Mouse (Mus musculus): ENCODE results near the gene Cox4i2.

Gene Cox4i2

DNA sequence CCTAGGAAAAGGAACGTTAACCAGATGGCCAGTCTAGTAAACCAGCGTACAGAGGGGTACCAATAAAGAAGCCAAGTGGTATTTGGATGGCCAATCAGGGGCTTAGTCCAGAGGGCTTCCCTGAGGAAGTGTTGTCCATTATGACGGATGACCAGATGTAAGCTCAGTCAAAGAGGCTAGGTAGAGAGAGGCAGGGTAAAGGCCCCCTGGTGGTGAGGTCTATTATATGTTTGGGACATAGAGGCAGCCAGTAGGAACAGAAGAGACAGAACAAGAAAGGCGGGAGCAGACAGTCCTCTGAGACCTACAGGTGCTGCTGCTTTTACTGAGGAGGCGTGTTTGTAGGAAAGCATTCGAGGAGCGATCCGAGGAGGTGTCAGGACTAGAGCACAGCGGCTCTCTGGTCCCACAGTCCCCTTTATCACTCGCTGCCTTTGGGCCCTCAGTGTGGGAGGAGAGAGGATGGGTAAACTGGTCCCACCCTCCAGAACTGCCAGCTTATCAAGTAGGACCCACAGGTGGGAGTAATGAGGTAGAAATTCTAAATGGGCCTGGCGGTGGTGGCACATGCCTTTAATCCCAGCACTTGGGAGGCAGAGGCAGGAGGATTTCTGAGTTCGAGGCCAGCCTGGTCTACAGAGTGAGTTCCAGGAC, 13.8 kb downstream of the Cox4i2 start:
- no peak for DNase-seq (ENCODE audit: low read depth, low spot score)

DNA sequence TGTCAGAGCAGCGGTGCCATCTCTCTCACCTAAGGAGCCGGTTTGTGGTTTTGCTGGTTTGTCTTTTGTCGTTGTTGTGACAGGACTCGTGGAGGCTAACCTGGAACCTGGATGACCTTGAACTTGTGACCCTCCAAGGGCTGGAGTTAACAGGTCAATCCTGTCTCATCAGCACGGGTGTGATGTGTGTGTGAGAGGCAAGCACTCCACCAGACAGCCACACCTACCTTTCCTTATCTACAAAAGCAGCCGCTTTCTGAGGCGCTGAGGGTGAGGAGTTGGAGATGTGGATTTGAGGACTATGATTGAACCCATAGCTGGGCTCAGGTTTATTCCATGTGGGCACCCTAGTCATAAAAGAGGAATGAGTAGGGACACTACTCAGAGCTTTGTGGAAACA, 15.7 kb downstream of the Cox4i2 start:
- no peak for DNase-seq (ENCODE audit: low read depth, low spot score)

DNA sequence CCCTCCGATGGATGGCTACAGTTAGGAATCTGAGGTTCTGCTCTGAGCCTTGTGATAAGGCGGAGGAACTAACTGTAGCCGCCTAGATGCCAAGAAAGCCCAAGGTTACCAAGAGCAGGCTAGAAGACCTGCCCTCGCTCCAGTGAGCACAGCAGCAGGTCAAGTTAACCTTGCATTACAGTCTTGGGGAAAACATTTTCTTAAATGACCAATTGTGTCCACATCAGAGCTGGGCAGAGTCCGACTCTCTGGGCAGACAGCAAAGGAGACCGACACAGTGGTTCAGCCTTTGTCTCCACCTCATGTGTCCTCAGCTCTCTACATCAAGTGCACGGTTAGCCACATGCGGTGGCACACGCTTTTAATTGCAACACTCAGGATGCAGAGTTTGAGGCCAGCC, 17.6 kb downstream of the Cox4i2 start:
- no peak for DNase-seq (ENCODE audit: low read depth, low spot score)

DNA sequence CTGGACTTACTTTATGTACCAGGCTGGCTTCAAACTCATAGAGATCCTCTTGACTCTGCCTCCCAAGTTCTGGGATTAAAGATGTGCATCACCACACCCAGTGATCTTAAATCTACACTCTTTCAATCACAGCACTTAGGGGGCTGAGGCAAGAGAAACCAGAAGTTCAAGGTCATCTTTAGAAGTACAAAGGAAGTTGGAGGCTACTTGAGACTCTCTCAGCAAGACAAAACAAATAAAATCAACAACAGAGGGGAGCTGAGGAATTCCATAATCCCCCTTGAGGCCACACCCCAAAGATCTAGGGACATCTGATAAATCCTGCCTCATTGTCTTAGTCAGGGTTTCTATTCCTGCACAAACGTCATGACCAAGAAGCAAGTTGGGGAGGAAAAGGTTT, 18.3 kb downstream of the Cox4i2 start:
- DNase-seq (ENCODE audit: low read depth, low spot score): no peak

DNA sequence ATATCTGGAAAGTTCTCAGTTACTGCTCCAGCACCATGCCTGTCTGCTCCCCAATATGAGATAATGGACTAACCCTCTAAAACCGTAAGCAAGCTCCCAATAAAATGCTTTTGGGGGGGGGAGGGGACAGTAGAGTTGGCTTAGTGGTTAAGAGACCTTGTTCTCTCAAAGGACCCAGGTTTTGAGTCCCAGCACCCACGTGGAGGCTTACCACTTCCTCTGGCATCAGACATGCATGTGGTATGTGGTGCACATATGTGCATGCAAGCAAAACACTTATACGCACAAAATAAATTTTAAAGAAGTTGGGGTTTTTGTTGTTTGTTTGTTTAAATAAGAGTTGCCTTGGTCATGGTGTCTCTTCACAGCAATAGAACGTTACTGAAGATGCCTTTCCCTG, 21.4 kb downstream of the Cox4i2 start:
- no peak for DNase-seq (ENCODE audit: low read depth, low spot score)

DNA sequence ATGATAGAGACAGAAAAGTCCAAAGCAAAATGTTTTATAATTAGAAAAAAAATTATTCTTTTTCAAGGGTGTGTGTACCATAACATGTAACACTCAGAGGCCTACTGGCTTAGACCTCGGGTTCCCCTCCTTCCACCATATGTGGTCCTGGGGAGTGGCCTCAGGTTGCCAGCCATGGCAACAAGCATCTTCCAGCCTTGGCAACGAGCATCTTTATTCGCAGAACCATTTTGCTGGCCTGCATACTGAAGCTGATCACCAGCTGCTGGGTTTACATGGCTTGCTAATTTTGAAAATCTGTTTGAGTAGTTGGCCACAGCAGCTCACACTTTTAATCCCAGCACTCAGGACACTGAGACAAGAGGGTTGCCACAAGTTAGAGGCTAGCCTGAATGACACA, 22.0 kb downstream of the Cox4i2 start:
- DNase-seq (ENCODE audit: low read depth, low spot score): no peak

DNA sequence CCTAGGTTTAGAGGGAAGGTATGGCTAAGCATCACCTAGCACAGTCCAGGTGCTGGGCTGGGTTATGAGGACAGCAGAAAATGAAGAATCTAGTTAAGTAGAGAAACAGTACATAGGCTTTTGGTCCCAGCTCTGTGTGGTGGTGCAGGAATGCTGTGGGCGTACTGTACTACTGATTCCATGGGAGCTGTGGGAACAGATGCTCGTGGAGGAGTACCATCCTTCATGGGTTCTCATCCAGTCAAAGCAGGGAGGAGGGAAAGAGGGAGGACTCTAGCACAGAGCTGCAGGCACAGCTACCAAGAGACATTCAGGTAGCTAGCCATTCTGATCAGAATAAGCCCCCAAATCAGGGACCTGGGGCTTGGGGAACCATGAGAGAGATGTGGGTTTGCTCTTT, 22.5 kb downstream of the Cox4i2 start:
- no peak for DNase-seq (ENCODE audit: low read depth, low spot score)

GRCm38 (mm10) chr2:152777081-152777480, 23.1 kb downstream of the Cox4i2 start:
- no peak for DNase-seq (ENCODE audit: low read depth, low spot score)

DNA sequence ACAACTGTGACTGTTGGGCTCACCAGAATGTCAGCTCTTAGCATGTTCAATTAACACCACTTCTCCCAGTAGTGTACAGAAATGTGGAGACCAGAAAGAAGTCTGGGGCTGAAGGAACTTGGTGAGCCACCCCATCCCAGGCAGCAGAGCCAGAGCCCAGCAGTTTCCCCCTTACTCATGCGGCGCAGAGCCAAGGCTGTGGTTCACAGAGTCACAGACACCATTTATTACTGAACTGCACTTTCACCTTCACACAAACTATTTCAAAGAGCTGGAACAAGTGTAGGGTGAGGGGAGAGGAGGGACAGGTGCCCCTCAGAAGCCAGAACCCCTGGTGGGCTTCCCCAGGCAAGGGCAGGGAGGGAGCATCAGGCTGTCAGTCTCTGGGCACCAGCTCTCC, 26.5 kb downstream of the Cox4i2 start:
- DNase-seq (ENCODE audit: low read depth, low spot score): no peak

- no peak for DNase-seq (ENCODE audit: low read depth, low spot score)
Observed at GRCm38 (mm10) chr2:152781031-152781711, 27.2 kb downstream of the Cox4i2 start.

DNA sequence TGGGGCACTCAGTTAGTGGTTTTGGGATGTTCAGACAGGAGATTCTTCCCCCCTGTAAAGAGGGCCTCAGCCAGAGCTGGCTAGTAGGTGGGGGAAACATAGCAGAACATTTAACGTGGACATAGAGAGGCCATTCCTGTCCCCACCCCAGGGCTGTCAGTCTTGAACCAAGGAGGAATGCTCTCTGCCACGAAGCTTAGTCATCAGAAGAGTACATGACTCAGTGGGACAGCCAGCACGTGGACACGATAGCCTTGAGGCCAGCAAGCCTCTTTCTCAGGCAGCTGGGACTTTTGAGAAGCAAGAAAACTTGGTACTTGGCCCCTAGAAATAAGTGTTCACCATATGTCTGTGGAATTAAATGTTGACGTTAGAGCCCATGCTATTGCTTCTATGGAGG, 28.7 kb downstream of the Cox4i2 start:
- DNase-seq (ENCODE audit: low read depth, low spot score): no peak

GRCm38 (mm10) chr2:152783241-152783640, 29.3 kb downstream of the Cox4i2 start:
- DNase-seq (ENCODE audit: low read depth, low spot score): no peak

DNA sequence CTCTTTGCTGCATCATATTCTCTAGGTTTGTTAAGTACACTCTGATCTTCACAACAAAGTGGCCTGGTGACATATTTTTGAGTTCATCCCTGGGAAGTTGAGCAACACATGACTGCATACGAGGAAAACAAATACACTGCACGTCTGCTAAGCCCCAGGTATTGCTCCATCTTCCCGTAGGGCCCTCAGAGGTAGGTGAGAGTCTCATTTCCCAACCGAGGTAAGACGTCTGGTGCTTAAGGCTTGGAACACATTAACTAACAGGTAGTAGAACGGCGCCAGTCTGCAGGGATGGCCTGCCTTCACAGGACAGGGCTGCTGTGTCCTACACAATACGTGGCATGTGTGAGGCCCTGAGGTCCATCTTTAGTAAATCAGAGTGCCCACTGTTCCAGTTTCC, 30.7 kb downstream of the Cox4i2 start:
- DNase-seq (ENCODE audit: low read depth, low spot score): no peak

GRCm38 (mm10) chr2:152785446-152786350, 31.7 kb downstream of the Cox4i2 start:
- peak; percentile 80 for DNase-seq (ENCODE audit: low read depth, low spot score)

DNA sequence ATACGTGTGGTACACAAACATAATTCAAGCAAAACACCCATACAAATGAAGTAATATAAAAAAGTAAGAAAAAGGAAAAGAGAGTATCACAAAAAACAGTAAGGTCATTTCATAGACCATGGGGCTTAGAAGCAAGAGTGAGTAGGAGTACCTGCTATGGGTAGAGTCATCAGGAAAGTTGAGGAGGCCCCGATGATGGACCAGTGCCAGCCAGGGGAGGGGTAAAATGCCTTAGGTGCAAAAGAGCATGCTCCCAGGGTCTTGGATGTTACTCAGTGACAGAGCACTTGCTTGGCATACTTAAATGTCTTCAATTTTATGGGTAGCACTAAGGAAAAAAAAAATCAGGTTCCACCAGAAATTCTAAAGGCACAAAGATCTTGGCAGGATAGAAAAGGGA, 33.2 kb downstream of the Cox4i2 start:
- no peak for DNase-seq (ENCODE audit: low read depth, low spot score)

DNA sequence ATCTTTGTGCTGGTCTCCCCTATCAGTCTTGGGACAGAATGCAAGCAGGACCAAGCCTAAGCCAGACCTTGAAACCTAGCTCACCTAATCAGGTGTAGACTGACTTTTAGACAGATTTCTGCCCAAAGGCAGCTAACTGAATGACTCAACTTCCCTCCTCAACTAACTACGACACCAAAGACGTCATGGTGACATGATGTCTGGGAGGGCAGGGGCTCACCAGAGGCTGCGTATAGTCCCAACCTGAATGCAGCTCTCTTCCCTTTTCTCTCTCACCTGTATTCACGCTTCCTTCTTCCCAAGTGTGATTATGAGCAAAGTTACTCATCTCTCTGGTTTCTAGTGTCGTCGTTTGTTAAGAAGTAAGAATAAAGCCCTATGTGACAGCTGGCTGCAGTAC, 33.6 kb downstream of the Cox4i2 start:
- DNase-seq (ENCODE audit: low read depth, low spot score): no peak

DNA sequence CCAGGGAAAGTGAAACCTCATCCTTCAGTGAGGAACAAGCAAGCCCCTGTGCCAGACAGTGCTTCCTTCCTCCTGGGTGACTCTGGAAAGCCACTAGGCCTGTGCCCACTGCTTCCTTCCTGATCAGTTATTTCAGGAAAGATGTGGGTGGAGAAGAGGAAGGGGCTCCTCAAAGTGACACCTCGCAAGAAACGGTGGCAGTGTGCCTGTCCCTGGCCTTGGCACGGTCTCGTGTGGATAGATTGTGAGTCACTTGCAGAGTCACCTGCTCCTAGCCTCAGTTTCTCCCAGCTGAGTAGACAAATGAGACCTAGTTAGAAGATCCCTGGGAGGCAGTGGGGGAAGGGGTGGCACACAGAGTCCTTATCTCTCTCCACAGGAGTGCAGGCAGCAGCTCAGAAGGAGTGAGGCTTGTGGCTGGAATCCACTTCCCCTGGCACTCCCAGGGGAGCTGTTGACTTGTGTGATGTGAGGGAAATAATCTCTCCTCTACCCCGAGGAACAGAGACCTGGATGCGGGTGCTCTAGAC, 35.0 kb downstream of the Cox4i2 start:
- no peak for DNase-seq (ENCODE audit: low read depth, low spot score)

- DNase-seq (ENCODE audit: low read depth, low spot score): peak; percentile 42
Observed at GRCm38 (mm10) chr2:152789591-152789999, 35.6 kb downstream of the Cox4i2 start.

DNA sequence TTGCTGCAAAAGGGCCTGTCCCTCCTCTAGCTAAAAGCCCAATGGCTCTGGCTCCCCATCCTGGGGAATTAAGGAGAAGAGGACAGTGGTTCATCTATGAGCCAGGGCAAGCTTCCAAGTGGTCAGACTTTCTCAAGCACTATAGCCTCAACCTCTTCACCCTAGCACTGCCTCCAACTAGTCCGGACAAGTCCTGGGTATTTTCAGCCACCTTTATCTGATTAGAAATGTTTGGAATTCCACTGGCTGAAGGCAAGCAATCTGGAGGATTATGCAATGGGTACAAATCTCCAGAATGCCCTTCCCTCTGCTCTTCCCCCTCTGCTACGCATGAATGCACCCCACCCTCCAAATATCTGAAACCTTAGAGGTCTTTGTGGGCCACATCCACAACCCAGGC, 38.5 kb downstream of the Cox4i2 start:
- DNase-seq (ENCODE audit: low read depth, low spot score): no peak

GRCm38 (mm10) chr2:152793381-152793780, 39.4 kb downstream of the Cox4i2 start:
- DNase-seq (ENCODE audit: low read depth, low spot score): no peak

DNA sequence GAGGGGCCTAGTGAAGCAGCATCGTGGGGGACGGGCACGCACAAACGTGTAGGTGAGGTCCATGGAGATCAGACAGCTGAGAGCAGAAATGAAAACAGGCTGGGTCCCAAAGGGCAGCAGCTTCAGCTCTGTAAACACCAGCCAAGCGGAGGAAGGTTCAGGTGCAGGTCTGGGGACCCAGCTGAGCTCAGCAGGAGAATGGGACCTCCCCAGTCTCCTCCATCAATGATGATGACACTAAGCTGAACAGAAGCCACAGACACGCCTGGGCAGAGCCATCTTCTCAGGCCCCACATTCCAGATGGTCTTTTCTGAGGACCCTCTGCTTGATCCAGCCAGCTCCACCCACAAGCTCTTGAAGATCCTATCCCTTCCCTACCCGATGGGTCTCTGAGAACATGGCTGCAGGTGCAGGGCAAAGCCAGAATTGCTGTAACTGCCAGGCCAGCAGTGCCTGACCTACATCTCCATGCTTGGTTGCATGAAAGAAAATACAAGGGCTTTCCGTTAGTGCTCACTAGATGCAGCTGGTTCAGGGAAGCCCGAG, 40.4 kb downstream of the Cox4i2 start:
- DNase-seq (ENCODE audit: low read depth, low spot score): no peak

- DNase-seq (ENCODE audit: low read depth, low spot score): no peak
Observed at GRCm38 (mm10) chr2:152797589-152797988, 43.6 kb downstream of the Cox4i2 start.

All from skeletal muscle tissue, adult 2 months (tissue).